21 mouse cellular contexts compared by ENCODE assay signal in genomic region chr19:23705383-23705782, GRCm38 (mm10). TPM values are rescaled to one million over a fixed set of nuclear protein-coding genes. Genes with fewer than 3 reads are reported as not detected.
"Had no signal": no experiment of that assay in that cellular context is flagged by ENCODE, and none has a peak within 500 bp of the region (broad histone marks: within the 10 kb centered on the region; RNA-seq: fewer than 3 reads in every experiment).

No protein-coding gene starts in this region.

- H3K27me3 ChIP-seq: neural tube, embryonic 13.5 days; neural tube, embryonic 15.5 days; stomach, embryonic 15.5 days had no signal

- DNase-seq: retina, postnatal 1 day; right cerebral cortex, adult 18-20 months; right cerebral cortex, postnatal 14 days; right cerebral cortex, postnatal 25 days; right cerebral cortex, postnatal 4 days; spleen, adult 18-20 months; thymus, adult 18-20 months; thymus, adult 2 months; thymus, postnatal 14 days; thymus, postnatal 25 days; thymus, postnatal 36 days; thymus, postnatal 4 days had no signal

RNA-seq across cellular contexts. Expression of gene 1700028P14Rik, which starts 52.8 kb away (rescaled TPM):
- polyA plus RNA-seq: small intestine, adult 2 months; spleen, adult 2 months; stomach, embryonic 14.5 days; stomach, embryonic 15.5 days; stomach, embryonic 16.5 days; stomach, postnatal 0 days; urinary bladder, adult 2 months had no signal
